Mouse (Mus musculus): ENCODE data around the gene Tbc1d14. TPM values are rescaled to one million over a fixed set of nuclear protein-coding genes. Genes with fewer than 3 reads are reported as not detected.

Gene Tbc1d14
- polyA plus RNA-seq, 1 experiment from 2014 or later = 15.7 TPM

DNA sequence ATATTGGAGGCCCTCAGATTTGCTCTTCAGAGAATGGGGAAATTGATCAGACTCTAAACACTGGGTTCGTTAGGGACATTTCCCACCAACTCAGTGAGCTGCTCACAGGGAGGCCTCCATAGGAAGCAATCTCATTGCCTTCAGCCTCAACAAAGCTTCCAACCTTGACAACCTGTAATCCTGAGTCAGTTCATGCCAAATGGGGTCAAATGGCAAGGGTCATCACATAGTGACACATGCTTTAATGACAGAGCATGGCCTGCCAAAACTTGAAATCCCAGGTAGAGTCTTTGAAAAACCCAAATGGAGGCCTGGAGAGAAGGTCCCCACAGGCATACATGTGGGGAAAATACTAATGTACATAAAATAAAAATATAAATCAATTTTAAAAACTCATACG, 66.2 kb downstream of the Tbc1d14 start:
- H3K27me3 ChIP-seq (replicated peaks) = no peaks in the 10 kb centered on the region
- no peak overlapping the region for H3K4me3 ChIP-seq
- no peak overlapping the region for H3K27ac ChIP-seq (replicated peaks)
- H3K4me2 ChIP-seq = no peak overlapping the region
- no peak overlapping the region for H3K9ac ChIP-seq
- ATAC-seq (ENCODE audit: extremely low read depth, insufficient number of reproducible peaks, low FRiP score, low TSS enrichment) = no peak
- peaks cover 21% of the 10 kb centered on the region for H3K36me3 ChIP-seq
- peaks cover 47% of the 10 kb centered on the region for H3K4me1 ChIP-seq
- H3K9me3 ChIP-seq = no peaks in the 10 kb centered on the region
- WGBS = 90% methylated on average over 2 of the region's 2 CpGs

DNA sequence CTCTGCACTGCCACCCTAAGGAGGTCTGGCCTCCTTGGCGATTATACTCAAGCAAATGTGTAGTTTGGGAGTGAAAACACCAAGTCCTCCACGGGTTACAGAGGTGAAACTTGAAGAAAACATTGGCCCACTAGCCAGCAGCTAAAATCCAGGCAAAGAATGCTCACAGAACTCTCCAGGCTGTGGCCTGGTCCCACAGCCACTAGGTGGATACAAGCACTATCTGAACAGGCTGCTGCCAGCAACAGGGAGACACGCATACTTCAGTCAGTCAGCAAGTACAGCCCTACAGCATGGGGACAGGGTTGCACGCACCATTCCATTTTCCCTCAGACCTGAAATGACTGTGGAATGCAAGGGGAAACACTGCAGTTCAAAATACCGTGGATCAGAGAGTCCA, 66.8 kb downstream of the Tbc1d14 start:
- H3K4me2 ChIP-seq = no peak overlapping the region
- ATAC-seq (ENCODE audit: extremely low read depth, insufficient number of reproducible peaks, low FRiP score, low TSS enrichment) = no peak
- 56% methylated on average over 5 of the region's 5 CpGs for WGBS
- peaks cover 47% of the 10 kb centered on the region for H3K4me1 ChIP-seq
- H3K9me3 ChIP-seq = no peaks in the 10 kb centered on the region
- no peak overlapping the region for H3K9ac ChIP-seq
- H3K36me3 ChIP-seq = peaks cover 27% of the 10 kb centered on the region
- no peak overlapping the region for H3K4me3 ChIP-seq
- no peak overlapping the region for H3K27ac ChIP-seq (replicated peaks)
- H3K27me3 ChIP-seq (replicated peaks) = no peaks in the 10 kb centered on the region

DNA sequence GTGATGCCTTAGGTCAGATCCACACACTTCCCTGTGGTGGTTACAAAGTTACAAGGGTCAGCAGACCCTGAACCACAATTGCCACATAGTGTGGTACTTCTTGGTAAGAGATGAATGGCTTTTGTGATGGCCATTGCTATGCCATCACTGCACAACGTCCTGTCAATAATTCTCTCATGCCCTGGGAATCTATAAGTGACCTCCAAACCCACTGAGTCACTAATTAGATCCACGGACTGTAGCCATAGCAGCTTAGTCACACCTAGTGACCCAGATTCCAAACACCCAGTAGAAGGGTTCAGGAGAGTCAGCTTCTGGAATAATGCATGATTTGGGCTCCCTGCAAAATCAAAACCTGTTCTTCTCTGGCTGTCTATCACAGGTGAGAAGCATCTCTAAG, 67.9 kb downstream of the Tbc1d14 start:
- ATAC-seq (ENCODE audit: extremely low read depth, insufficient number of reproducible peaks, low FRiP score, low TSS enrichment) = no peak
- no peaks in the 10 kb centered on the region for H3K27me3 ChIP-seq (replicated peaks)
- peaks cover 38% of the 10 kb centered on the region for H3K36me3 ChIP-seq
- no peaks in the 10 kb centered on the region for H3K9me3 ChIP-seq
- 88% methylated on average over 2 of the region's 2 CpGs for WGBS
- H3K9ac ChIP-seq = no peak overlapping the region
- peaks cover 42% of the 10 kb centered on the region for H3K4me1 ChIP-seq
- no peak overlapping the region for H3K4me3 ChIP-seq
- H3K4me2 ChIP-seq = no peak overlapping the region
- H3K27ac ChIP-seq (replicated peaks) = no peak overlapping the region

DNA sequence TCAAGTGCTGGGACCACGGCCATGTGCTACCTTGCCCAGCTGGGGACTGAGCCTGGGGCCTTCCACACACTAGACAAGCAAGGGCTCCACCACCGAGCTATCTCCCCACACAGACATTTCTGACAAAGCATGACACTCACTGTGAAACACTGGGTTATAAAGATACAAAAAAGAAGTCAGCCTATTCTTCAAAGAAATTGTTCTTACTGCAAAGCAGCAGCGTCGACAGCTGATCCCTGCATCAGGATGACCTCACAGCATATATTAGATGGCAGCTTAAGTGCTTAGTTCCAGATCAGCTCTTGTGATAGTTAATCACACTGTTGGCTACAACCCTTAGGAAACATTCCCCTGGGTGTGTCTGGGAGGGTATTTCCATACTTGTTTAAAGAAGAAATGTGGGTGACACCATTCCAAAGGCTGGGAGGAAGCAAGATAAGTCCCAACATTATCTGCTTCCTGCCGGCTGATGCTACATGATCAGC, 69.8 kb downstream of the Tbc1d14 start:
- Histone ChIP-seq H3K9ac (no peak overlapping the region), H3K27ac (replicated peaks) (peak overlapping the region; percentile 63), H3K36me3 (peaks cover 57% of the 10 kb centered on the region)

DNA sequence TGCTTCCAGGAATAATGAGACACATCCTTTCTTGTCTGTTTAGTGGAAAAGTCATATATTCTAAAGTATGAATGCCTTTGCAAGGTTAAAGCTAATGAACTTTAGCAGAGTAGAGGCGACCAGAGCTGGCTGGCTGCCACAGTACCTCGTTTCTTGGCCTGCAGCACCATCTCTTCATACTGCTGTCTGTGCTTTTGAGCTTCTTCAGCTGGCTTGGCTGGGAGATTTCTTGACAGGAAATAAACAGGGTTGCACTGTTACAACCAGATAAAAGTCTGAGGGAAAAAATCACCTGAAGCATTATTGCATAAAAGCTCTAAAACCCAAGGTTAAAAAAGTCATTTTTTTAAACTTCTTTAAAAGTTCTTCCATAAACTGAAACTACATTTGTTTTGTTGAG, 70.3 kb downstream of the Tbc1d14 start:
- H3K36me3 ChIP-seq = peaks cover 62% of the 10 kb centered on the region
- no peak overlapping the region for H3K9ac ChIP-seq
- no peaks in the 10 kb centered on the region for H3K9me3 ChIP-seq
- no peak overlapping the region for H3K4me3 ChIP-seq
- peaks cover 22% of the 10 kb centered on the region for H3K4me1 ChIP-seq
- no peak overlapping the region for H3K4me2 ChIP-seq
- no peaks in the 10 kb centered on the region for H3K27me3 ChIP-seq (replicated peaks)
- H3K27ac ChIP-seq (replicated peaks) = peak overlapping the region; percentile 63
- no peak for ATAC-seq (ENCODE audit: extremely low read depth, insufficient number of reproducible peaks, low FRiP score, low TSS enrichment)
- 44% methylated on average over 2 of the region's 2 CpGs for WGBS

More for the DNA sequence above, 69.8 kb downstream of the Tbc1d14 start:
- ATAC-seq (ENCODE audit: extremely low read depth, insufficient number of reproducible peaks, low FRiP score, low TSS enrichment) = no peak
- H3K27me3 ChIP-seq (replicated peaks) = no peaks in the 10 kb centered on the region
- 44% methylated on average over 5 of the region's 5 CpGs for WGBS
- no peaks in the 10 kb centered on the region for H3K9me3 ChIP-seq
- H3K4me2 ChIP-seq = no peak overlapping the region
- no peak overlapping the region for H3K4me3 ChIP-seq
- peaks cover 25% of the 10 kb centered on the region for H3K4me1 ChIP-seq

DNA sequence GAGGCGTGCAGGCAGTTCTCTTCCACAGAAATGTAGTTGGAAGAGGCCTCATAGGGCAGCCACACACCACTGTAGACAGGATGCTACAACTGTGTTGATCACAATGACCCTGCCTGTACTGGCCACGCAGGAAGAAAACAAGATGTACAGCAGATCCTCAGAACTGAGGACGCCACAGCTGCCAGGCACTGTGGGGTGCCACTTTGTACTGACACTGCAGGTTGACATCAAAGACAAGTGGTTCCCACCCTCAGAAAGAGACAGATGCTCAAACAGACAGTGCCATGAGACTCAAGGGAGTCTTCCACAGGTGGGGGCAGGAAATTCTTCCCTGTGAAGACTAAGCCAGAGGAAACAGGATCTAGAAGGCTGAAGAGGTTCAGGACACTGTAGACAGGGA, 73.3 kb downstream of the Tbc1d14 start:
- Histone ChIP-seq H3K4me1 (peaks cover 19% of the 10 kb centered on the region), H3K4me3 (no peak overlapping the region), H3K4me2 (no peak overlapping the region), H3K9ac (no peak overlapping the region), H3K27ac (replicated peaks) (no peak overlapping the region), H3K36me3 (peaks cover 90% of the 10 kb centered on the region), H3K9me3 (no peaks in the 10 kb centered on the region), H3K27me3 (replicated peaks) (no peaks in the 10 kb centered on the region)
- 80% methylated on average over 3 of the region's 3 CpGs for WGBS
- ATAC-seq (ENCODE audit: extremely low read depth, insufficient number of reproducible peaks, low FRiP score, low TSS enrichment) = no peak

DNA sequence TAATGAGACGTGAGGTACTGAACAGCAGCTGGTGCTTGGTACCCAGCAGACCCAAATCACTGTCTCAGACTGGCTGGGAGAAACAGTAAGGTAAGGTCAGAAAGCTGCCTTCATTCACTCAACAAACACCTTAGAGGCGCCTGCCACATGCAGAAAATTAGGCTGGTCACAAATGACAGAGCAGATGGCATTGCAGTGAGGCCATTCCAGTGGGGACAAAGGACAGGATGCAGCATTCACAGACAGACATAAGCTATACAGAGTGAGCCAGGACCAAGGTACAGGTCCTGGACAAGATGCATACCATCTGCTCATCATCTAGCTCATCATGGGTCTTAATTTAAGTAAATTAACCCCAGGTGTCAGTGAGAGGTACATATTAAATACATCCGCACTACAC, 75.5 kb downstream of the Tbc1d14 start:
- Histone ChIP-seq H3K27ac (replicated peaks) (no peak overlapping the region), H3K9ac (no peak overlapping the region), H3K4me3 (no peak overlapping the region), H3K4me2 (no peak overlapping the region), H3K9me3 (no peaks in the 10 kb centered on the region), H3K27me3 (replicated peaks) (no peaks in the 10 kb centered on the region), H3K4me1 (peaks cover 7% of the 10 kb centered on the region), H3K36me3 (peaks cover 95% of the 10 kb centered on the region)
- 83% methylated on average over 3 of the region's 3 CpGs for WGBS
- ATAC-seq (ENCODE audit: extremely low read depth, insufficient number of reproducible peaks, low FRiP score, low TSS enrichment) = no peak

DNA sequence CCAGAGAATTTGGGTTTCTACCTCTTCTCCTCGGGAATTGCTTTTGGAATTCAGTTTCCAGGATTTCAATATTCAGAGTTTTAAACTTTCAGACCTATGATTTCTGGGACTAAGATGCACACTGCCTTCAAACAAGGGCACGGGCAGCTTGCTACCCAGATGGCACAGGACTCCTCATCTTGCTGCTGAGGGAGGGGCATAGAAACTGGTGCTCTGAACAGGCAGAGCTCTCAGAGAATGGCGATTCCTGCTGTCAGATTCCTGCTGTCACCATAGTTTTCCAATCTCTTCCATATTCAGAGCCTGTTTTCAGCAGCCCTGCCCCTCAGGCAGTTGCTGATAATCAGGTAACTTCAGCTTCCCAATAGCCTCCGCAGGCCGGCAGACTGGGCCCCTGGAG, 77.5 kb downstream of the Tbc1d14 start:
- no peaks in the 10 kb centered on the region for H3K27me3 ChIP-seq (replicated peaks)
- no peak overlapping the region for H3K9ac ChIP-seq
- no peak for ATAC-seq (ENCODE audit: extremely low read depth, insufficient number of reproducible peaks, low FRiP score, low TSS enrichment)
- H3K4me1 ChIP-seq = peaks cover 5% of the 10 kb centered on the region
- peaks cover 95% of the 10 kb centered on the region for H3K36me3 ChIP-seq
- 74% methylated on average over 5 of the region's 5 CpGs for WGBS
- H3K27ac ChIP-seq (replicated peaks) = no peak overlapping the region
- no peak overlapping the region for H3K4me2 ChIP-seq
- H3K9me3 ChIP-seq = no peaks in the 10 kb centered on the region
- no peak overlapping the region for H3K4me3 ChIP-seq

DNA sequence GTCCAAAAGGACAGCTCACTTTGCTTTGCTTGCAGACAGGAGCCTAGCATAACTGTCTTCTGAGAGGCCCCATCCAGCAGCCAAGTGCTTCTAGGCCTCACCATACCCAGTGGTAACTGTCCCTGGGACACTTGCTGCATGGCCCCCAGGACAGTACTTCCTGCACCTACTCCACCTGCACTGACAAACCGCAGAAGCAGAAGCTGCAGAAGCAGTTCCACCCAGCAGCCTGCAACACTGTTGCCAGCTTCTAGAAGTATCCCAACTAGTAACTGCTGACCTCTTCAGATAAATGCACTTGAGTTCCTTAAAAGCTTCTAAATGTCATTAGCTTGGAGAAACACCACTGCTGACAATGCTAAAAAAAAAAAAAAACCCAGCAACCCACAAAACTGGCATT, 78.0 kb downstream of the Tbc1d14 start:
- Histone ChIP-seq H3K9me3 (no peaks in the 10 kb centered on the region), H3K27me3 (replicated peaks) (no peaks in the 10 kb centered on the region), H3K27ac (replicated peaks) (no peak overlapping the region), H3K36me3 (peaks cover 95% of the 10 kb centered on the region), H3K9ac (no peak overlapping the region), H3K4me3 (no peak overlapping the region), H3K4me2 (no peak overlapping the region), H3K4me1 (peaks cover 5% of the 10 kb centered on the region)
- WGBS = 81% methylated on average over 1 of the region's 1 CpGs
- no peak for ATAC-seq (ENCODE audit: extremely low read depth, insufficient number of reproducible peaks, low FRiP score, low TSS enrichment)

DNA sequence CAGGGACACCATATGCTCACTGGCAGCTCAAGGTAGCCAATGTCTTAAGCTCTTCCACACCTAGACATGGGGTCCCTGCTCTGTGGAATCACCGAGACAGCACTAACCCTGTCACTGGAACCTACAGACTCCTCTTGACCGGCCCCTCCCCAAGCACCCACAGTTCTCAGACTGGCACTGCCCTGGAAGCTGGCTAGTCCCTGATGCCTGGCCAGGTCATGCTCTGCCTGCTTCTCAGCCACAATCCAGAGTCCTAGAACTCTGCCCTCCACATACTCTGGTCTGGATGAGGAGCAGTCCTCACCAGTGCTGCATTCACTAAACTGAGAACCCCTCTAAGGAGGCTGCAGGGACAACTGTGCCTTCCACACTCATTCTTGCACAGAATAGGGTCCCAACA, 82.1 kb downstream of the Tbc1d14 start:
- Histone ChIP-seq H3K9ac (no peak overlapping the region), H3K4me2 (no peak overlapping the region), H3K9me3 (no peaks in the 10 kb centered on the region), H3K4me1 (peaks cover 5% of the 10 kb centered on the region), H3K36me3 (peaks cover 88% of the 10 kb centered on the region), H3K27me3 (replicated peaks) (no peaks in the 10 kb centered on the region), H3K27ac (replicated peaks) (no peak overlapping the region), H3K4me3 (no peak overlapping the region)
- ATAC-seq (ENCODE audit: extremely low read depth, insufficient number of reproducible peaks, low FRiP score, low TSS enrichment) = no peak
- WGBS = 88% methylated on average over 2 of the region's 2 CpGs

DNA sequence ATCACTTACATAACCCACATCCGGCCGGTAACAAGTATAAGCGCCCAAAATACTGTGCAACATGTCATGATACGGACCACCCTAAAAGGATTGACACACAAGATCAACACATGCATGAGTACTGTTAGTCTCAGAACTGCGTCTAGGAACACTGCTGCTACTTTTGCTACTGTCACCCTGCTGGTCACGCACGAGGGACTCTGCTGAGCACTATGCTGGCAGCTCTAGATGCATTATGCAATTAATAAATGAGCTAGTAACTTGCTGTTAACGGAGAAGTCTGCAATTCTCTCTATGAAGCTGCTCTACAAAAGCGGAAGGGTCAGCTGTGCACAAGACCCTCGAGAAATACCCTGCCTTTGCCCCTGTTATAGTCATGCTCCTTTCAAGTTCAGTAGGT, 84.7 kb downstream of the Tbc1d14 start:
- no peak overlapping the region for H3K4me2 ChIP-seq
- 91% methylated on average over 10 of the region's 10 CpGs for WGBS
- H3K4me3 ChIP-seq = no peak overlapping the region
- no peaks in the 10 kb centered on the region for H3K9me3 ChIP-seq
- H3K4me1 ChIP-seq = no peaks in the 10 kb centered on the region
- H3K36me3 ChIP-seq = peaks cover 92% of the 10 kb centered on the region
- H3K9ac ChIP-seq = no peak overlapping the region
- H3K27ac ChIP-seq (replicated peaks) = no peak overlapping the region
- no peaks in the 10 kb centered on the region for H3K27me3 ChIP-seq (replicated peaks)
- ATAC-seq (ENCODE audit: extremely low read depth, insufficient number of reproducible peaks, low FRiP score, low TSS enrichment) = no peak

DNA sequence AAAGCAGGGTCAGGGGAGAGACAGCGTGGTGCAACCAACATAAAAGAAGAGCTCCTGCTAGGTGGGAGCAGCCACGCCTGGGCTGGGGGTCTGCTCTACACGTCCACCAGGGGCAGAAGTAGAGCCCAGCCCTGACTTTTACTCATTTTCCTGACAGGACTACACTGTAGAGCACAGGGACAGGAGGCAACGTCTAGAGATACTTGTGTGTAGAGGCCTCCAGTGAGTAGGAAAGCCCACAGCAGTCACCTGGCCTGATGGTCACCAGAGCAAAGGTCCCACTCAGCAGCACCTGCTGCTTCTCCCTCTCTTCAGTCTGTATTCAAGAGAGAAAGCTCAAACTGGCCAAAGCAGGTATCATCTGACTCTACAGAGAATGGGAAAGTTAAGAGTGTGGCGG, 87.4 kb downstream of the Tbc1d14 start:
- no peak for ATAC-seq (ENCODE audit: extremely low read depth, insufficient number of reproducible peaks, low FRiP score, low TSS enrichment)
- H3K4me2 ChIP-seq = no peak overlapping the region
- peaks cover 86% of the 10 kb centered on the region for H3K36me3 ChIP-seq
- H3K9me3 ChIP-seq = no peaks in the 10 kb centered on the region
- H3K9ac ChIP-seq = no peak overlapping the region
- H3K27ac ChIP-seq (replicated peaks) = no peak overlapping the region
- H3K4me3 ChIP-seq = no peak overlapping the region
- no peaks in the 10 kb centered on the region for H3K27me3 ChIP-seq (replicated peaks)
- 74% methylated on average over 5 of the region's 5 CpGs for WGBS
- no peaks in the 10 kb centered on the region for H3K4me1 ChIP-seq

Measured in heart, embryonic 13.5 days (tissue).